Mouse (Mus musculus) stomach, embryonic 16.5 days (tissue): ENCODE measurements around the gene Foxn2. TPM values are rescaled to one million over a fixed set of nuclear protein-coding genes. Genes with fewer than 3 reads are reported as not detected.

Experiments
- ATAC-seq: fragments of 200-750 bp; cut with Nextera tagmentation; 2 replicates; pipeline ENCODE4 v1.8.0; 2017; ENCODE audit warnings: moderate number of reproducible peaks, moderate TSS enrichment; ENCODE audit not compliant: insufficient read depth, low FRiP score
- H3K27ac ChIP-seq: fragments of 300-500 bp; sonication (generic); 2 replicates; pipeline ENCODE4 v1.5.1; 2014; ENCODE audit warnings: low read length
- H3K27me3 ChIP-seq: fragments of 300-500 bp; sonication (generic); 2 replicates; pipeline ENCODE4 v1.6.1; 2014; ENCODE audit warnings: low read length, control low read depth, mixed read lengths; ENCODE audit not compliant: control insufficient read depth, insufficient read depth
- H3K36me3 ChIP-seq: fragments of 300-500 bp; sonication (generic); 2 replicates; pipeline ENCODE4 v1.6.1; 2014; ENCODE audit warnings: low read length; ENCODE audit not compliant: control insufficient read depth, insufficient read depth
- H3K4me1 ChIP-seq: fragments of 300-500 bp; sonication (generic); 2 replicates; pipeline ENCODE4 v1.6.1; 2014; ENCODE audit warnings: low read length, control low read depth, mixed read lengths; ENCODE audit not compliant: control insufficient read depth, insufficient read depth
- H3K4me2 ChIP-seq: fragments of 300-500 bp; sonication (generic); 2 replicates; pipeline ENCODE4 v1.6.1; 2014; ENCODE audit warnings: low read depth, low read length, mixed read lengths
- H3K4me3 ChIP-seq: fragments of 300-500 bp; sonication (generic); replicated peaks from 2 replicates; pipeline ENCODE4 v1.5.1; 2014; ENCODE audit warnings: mild to moderate bottlenecking, low read length
- H3K9ac ChIP-seq: fragments of 300-500 bp; sonication (generic); 2 replicates; pipeline ENCODE4 v1.6.1; 2014; ENCODE audit warnings: low read length
- H3K9me3 ChIP-seq: fragments of 300-500 bp; sonication (generic); replicated peaks from 2 replicates; pipeline ENCODE4 v1.6.1; 2016; ENCODE audit warnings: low read length, control low read depth; ENCODE audit not compliant: control insufficient read depth
- WGBS: fragments of 180-500 bp; shearing (Covaris S2); extraction: QIAGEN DNeasy Blood & Tissue Kit; methylation state at CpG from one replicate; pipeline ENCODE4 v1.1.7; 2014; 5-methylcytosine and 5-hydroxymethylcytosine counted together
- polyA plus RNA-seq: library from polyadenylated mRNA; unstranded; fragments of >200 nt; fragmentation: Nextera tagmentation; extraction: Ambion mirVana; gene quantifications from 2 replicates; pipeline ENCODE4 v1.2.1, GENCODE M21; 2015

The Foxn2 gene
- polyA plus RNA-seq, 1 experiment from 2014 or later, result 20.3 TPM

- H3K9me3 ChIP-seq, result no peaks in the 10 kb centered on the region
- no peaks in the 10 kb centered on the region for H3K27me3 ChIP-seq
- H3K27ac ChIP-seq, result no peak overlapping the region
- H3K4me3 ChIP-seq, result no peak overlapping the region
- no peak for ATAC-seq
- no peak overlapping the region for H3K4me2 ChIP-seq
- H3K36me3 ChIP-seq, result no peaks in the 10 kb centered on the region
- no peak overlapping the region for H3K9ac ChIP-seq
- 85% methylated on average over 10 of the region's 10 CpGs for WGBS
- H3K4me1 ChIP-seq, result no peaks in the 10 kb centered on the region
Measured at GRCm38 (mm10) chr17:88480369-88480768, 39.9 kb downstream of the Foxn2 start.

GRCm38 (mm10) chr17:88481062-88481461, 40.6 kb downstream of the Foxn2 start:
- Histone ChIP-seq H3K4me3 (no peak overlapping the region), H3K27ac (no peak overlapping the region), H3K4me1 (no peaks in the 10 kb centered on the region), H3K9me3 (no peaks in the 10 kb centered on the region), H3K36me3 (no peaks in the 10 kb centered on the region), H3K9ac (no peak overlapping the region), H3K4me2 (no peak overlapping the region), H3K27me3 (no peaks in the 10 kb centered on the region)
- 76% methylated on average over 2 of the region's 2 CpGs for WGBS
- no peak for ATAC-seq

GRCm38 (mm10) chr17:88481587-88481986, 41.1 kb downstream of the Foxn2 start:
- H3K27me3 ChIP-seq, result no peaks in the 10 kb centered on the region
- WGBS, result 88% methylated on average over 3 of the region's 3 CpGs
- H3K36me3 ChIP-seq, result 0 out of 2 replicates have a peak, but pooled peaks cover under 1% of the 10 kb centered on the region
- no peak for ATAC-seq
- no peak overlapping the region for H3K27ac ChIP-seq
- H3K4me2 ChIP-seq, result no peak overlapping the region
- no peaks in the 10 kb centered on the region for H3K4me1 ChIP-seq
- H3K4me3 ChIP-seq, result no peak overlapping the region
- no peaks in the 10 kb centered on the region for H3K9me3 ChIP-seq
- H3K9ac ChIP-seq, result no peak overlapping the region

- Histone ChIP-seq H3K9ac (no peak overlapping the region), H3K4me3 (no peak overlapping the region), H3K4me2 (no peak overlapping the region), H3K9me3 (no peaks in the 10 kb centered on the region), H3K4me1 (no peaks in the 10 kb centered on the region), H3K27me3 (no peaks in the 10 kb centered on the region), H3K27ac (no peak overlapping the region), H3K36me3 (0 out of 2 replicates have a peak, but pooled peaks cover 4% of the 10 kb centered on the region)
- ATAC-seq, result no peak
- 82% methylated on average over 11 of the region's 11 CpGs for WGBS
Measured at GRCm38 (mm10) chr17:88484539-88484938, 44.0 kb downstream of the Foxn2 start.

- WGBS, result 81% methylated on average over 1 of the region's 1 CpGs
- Histone ChIP-seq H3K9me3 (no peaks in the 10 kb centered on the region), H3K4me2 (no peak overlapping the region), H3K4me3 (no peak overlapping the region), H3K27ac (no peak overlapping the region), H3K36me3 (0 out of 2 replicates have a peak, but pooled peaks cover 4% of the 10 kb centered on the region), H3K9ac (no peak overlapping the region), H3K4me1 (no peaks in the 10 kb centered on the region), H3K27me3 (no peaks in the 10 kb centered on the region)
- ATAC-seq, result no peak
Measured at GRCm38 (mm10) chr17:88484951-88485350, 44.4 kb downstream of the Foxn2 start.

GRCm38 (mm10) chr17:88490546-88490945, 50.0 kb downstream of the Foxn2 start:
- ATAC-seq, result no peak
- WGBS, result 90% methylated on average over 10 of the region's 10 CpGs
- Histone ChIP-seq H3K9ac (no peak overlapping the region), H3K9me3 (no peaks in the 10 kb centered on the region), H3K4me3 (no peak overlapping the region), H3K4me2 (no peak overlapping the region), H3K27me3 (no peaks in the 10 kb centered on the region), H3K36me3 (0 out of 2 replicates have a peak, but pooled peaks cover 10% of the 10 kb centered on the region), H3K27ac (no peak overlapping the region), H3K4me1 (no peaks in the 10 kb centered on the region)

GRCm38 (mm10) chr17:88491366-88492106, 51.0 kb downstream of the Foxn2 start:
- Histone ChIP-seq H3K9ac (no peak overlapping the region), H3K9me3 (no peaks in the 10 kb centered on the region), H3K4me1 (no peaks in the 10 kb centered on the region), H3K4me2 (no peak overlapping the region), H3K27ac (no peak overlapping the region), H3K27me3 (no peaks in the 10 kb centered on the region), H3K4me3 (no peak overlapping the region), H3K36me3 (0 out of 2 replicates have a peak, but pooled peaks cover 9% of the 10 kb centered on the region)
- ATAC-seq, result no peak
- 95% methylated on average over 13 of the region's 13 CpGs for WGBS

- Histone ChIP-seq H3K36me3 (0 out of 2 replicates have a peak, but pooled peaks cover 5% of the 10 kb centered on the region), H3K27ac (no peak overlapping the region), H3K9ac (no peak overlapping the region), H3K27me3 (no peaks in the 10 kb centered on the region), H3K4me3 (no peak overlapping the region), H3K9me3 (no peaks in the 10 kb centered on the region), H3K4me1 (no peaks in the 10 kb centered on the region), H3K4me2 (no peak overlapping the region)
- WGBS, result 95% methylated on average over 5 of the region's 5 CpGs
- ATAC-seq, result no peak
Measured at GRCm38 (mm10) chr17:88492107-88492460, 51.6 kb downstream of the Foxn2 start.

GRCm38 (mm10) chr17:88493551-88493950, 53.0 kb downstream of the Foxn2 start:
- Histone ChIP-seq H3K4me3 (no peak overlapping the region), H3K27ac (no peak overlapping the region; the same call in 1 of the 2 replicates), H3K9ac (no peak overlapping the region), H3K4me1 (no peaks in the 10 kb centered on the region), H3K36me3 (0 out of 2 replicates have a peak, but pooled peaks cover 5% of the 10 kb centered on the region), H3K4me2 (no peak overlapping the region), H3K9me3 (no peaks in the 10 kb centered on the region), H3K27me3 (no peaks in the 10 kb centered on the region)
- ATAC-seq, result no peak
- WGBS, result 84% methylated on average over 9 of the region's 9 CpGs
